ENCODE assay signal across 7 mouse cellular contexts in the genomic region with DNA sequence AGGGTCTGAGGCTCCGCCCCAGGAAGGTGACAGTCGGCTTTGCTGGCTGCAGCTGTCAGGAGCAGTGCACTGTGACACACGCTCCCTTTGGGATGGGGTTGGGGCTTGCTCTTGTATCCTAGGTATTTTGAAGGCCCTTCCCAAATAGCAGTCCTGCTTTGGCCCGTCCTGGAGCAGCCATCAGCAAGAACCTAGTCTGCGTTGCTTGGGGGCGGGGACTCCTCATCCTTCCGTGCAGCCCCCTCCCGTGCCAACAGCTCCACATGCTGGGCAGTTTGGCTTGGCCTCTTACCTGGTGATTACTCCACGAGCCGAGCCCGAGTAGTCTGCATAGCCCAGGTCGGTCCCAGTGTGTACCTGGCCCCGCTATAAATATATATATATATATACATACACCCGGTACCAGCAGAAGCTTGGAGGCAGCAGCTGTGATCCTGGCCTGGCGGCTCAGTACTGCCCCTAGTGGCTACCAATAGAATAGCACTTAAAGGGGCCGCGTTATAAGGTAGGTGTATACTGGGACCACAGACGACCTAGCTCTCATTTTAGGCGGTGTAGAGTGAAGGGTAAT. TPM values are rescaled to one million over a fixed set of nuclear protein-coding genes. Genes with fewer than 3 reads are reported as not detected.
DNase-seq lines count a peak whose midpoint lies in the region; ATAC-seq lines count a peak whose summit lies in the region.

A gene (minus strand): TSS at position 464 of the 571 bp plus-strand sequence.

- no peak within 1 kb of the TSS for H3K27ac ChIP-seq in forebrain, embryonic 13.5 days
- H3K27ac ChIP-seq in hindbrain, embryonic 11.5 days (ENCODE audit: low read depth, low read length), result no peak within 1 kb of the TSS

- WGBS in forebrain, embryonic 13.5 days, result 6% methylated on average over 19 of the region's 19 CpGs
- 7% methylated on average over 19 of the region's 19 CpGs for WGBS in hindbrain, embryonic 11.5 days

- peaks cover 52% of the 10 kb centered on the region for H3K4me1 ChIP-seq in forebrain, embryonic 13.5 days
- peaks cover 15% of the 10 kb centered on the region for H3K4me1 ChIP-seq in hindbrain, embryonic 11.5 days (replicated peaks; ENCODE audit: control insufficient read depth, insufficient read depth, low read length)

- DNase-seq in MEL-GATA-1-ER (ENCODE audit: extremely low read depth, low read depth), result peak; percentile 61
- peak; percentile 69 for DNase-seq in c-Kit-positive CD71-positive TER-119-positive erythroid progenitor cells, embryonic 14.5 days (ENCODE audit: low spot score)
- DNase-seq in hindbrain, embryonic 11.5 days (ENCODE audit: low spot score), result peak; percentile 83
- DNase-seq in left cerebral cortex, adult 11 months (ENCODE audit: low spot score), result peak; percentile 81
- DNase-seq in lung, postnatal 25 days (ENCODE audit: low spot score), result peak; percentile 67
- peak; percentile 53 for DNase-seq in retina, postnatal 7 days (ENCODE audit: low read depth, low spot score)

- H3K9ac ChIP-seq in forebrain, embryonic 13.5 days, result peak within 1 kb of the TSS; percentile 59
- 0 out of 2 replicates have a peak within 1 kb of the TSS, but pooled peaks have one; percentile 3 for H3K9ac ChIP-seq in hindbrain, embryonic 11.5 days (ENCODE audit: low read depth, low read length)

- H3K9me3 ChIP-seq in forebrain, embryonic 13.5 days (replicated peaks), result no peaks in the 10 kb centered on the region
- no peaks in the 10 kb centered on the region for H3K9me3 ChIP-seq in hindbrain, embryonic 11.5 days (ENCODE audit: control insufficient read depth, low read length)

- peak within 1 kb of the TSS; percentile 42 for H3K4me3 ChIP-seq in forebrain, embryonic 13.5 days
- peak within 1 kb of the TSS; percentile 19 for H3K4me3 ChIP-seq in hindbrain, embryonic 11.5 days (ENCODE audit: low read depth, low read length)

- peaks cover 32% of the 10 kb centered on the region for H3K36me3 ChIP-seq in forebrain, embryonic 13.5 days (ENCODE audit: poor library complexity, severe bottlenecking)
- H3K36me3 ChIP-seq in hindbrain, embryonic 11.5 days (ENCODE audit: control insufficient read depth, insufficient read depth, low read length), result no peaks in the 10 kb centered on the region

- H3K4me2 ChIP-seq in forebrain, embryonic 13.5 days, result peak within 1 kb of the TSS; percentile 69
- H3K4me2 ChIP-seq in hindbrain, embryonic 11.5 days (replicated peaks; ENCODE audit: low read depth, low read length), result peak within 1 kb of the TSS; percentile 33

- peaks cover 50% of the 10 kb centered on the region for H3K27me3 ChIP-seq in forebrain, embryonic 13.5 days
- H3K27me3 ChIP-seq in hindbrain, embryonic 11.5 days (ENCODE audit: control insufficient read depth, insufficient read depth, low read length), result peaks cover 48% of the 10 kb centered on the region

- ATAC-seq in forebrain, embryonic 13.5 days, result peak; percentile 75
- ATAC-seq in hindbrain, embryonic 11.5 days (ENCODE audit: low FRiP score), result peak; percentile 58

RNA-seq across cellular contexts. Expression of the gene that starts here (rescaled TPM):
- polyA plus RNA-seq in forebrain, embryonic 13.5 days (2015; fragmentation: Nextera tagmentation; extraction: Ambion mirVana), result 2.2 and 3.4 TPM in 2 replicates
- polyA plus RNA-seq in hindbrain, embryonic 11.5 days (2014; fragmentation: Nextera tagmentation; extraction: Ambion mirVana), result 0.38 and 0.59 TPM in 2 replicates

Comparison
In these comparisons a context has a peak if more than half of its experiments do, and no peak if none do; other contexts are left out.
1. Peak in DNase-seq, ATAC-seq, H3K4me3 ChIP-seq, H3K9ac ChIP-seq and H3K4me2 ChIP-seq in hindbrain, embryonic 11.5 days; RNA of the gene not detected or under 1 TPM.